Mouse (Mus musculus): ENCODE measurements around the gene Hcar2. TPM values are rescaled to one million over a fixed set of nuclear protein-coding genes. Genes with fewer than 3 reads are reported as not detected.

The Hcar2 gene
- total RNA-seq, 2 experiments from 2014 or later: 0.96 to 1.8 TPM

Other genes with a start within 250 kb of the Hcar2 start
- 10 to 100 TPM; 79.5 to 94.5 TPM for gene Clip1, start 180.9 kb downstream of the Hcar2 start, total RNA-seq (2021)
- gene Zcchc8, start 144.4 kb downstream of the Hcar2 start, total RNA-seq (2021): 10 to 100 TPM; 42.8 to 50.7 TPM
- 10 to 100 TPM; 64.5 to 87.8 TPM for gene Rsrc2, start 116.1 kb downstream of the Hcar2 start, total RNA-seq (2021)
- gene Kntc1, start 115.8 kb downstream of the Hcar2 start, total RNA-seq (2021): 10 to 100 TPM; 14.3 to 15.1 TPM
- 1 to 10 TPM; 1.4 to 3.3 TPM for gene Hcar1, start 14.5 kb upstream of the Hcar2 start, total RNA-seq (2021)
- 10 to 100 TPM; 59.8 to 66.3 TPM for gene Denr, start 41.7 kb upstream of the Hcar2 start, total RNA-seq (2021)
- gene Gm43518, start 61.9 kb upstream of the Hcar2 start, total RNA-seq (2021): under 1 TPM in 1 of 2 experiments, not detected in 1; 0.69 TPM
- gene Ccdc62, start 65.2 kb upstream of the Hcar2 start, total RNA-seq (2021): 1 to 10 TPM; 2.5 to 4.1 TPM
- 1 to 10 TPM; 5.5 to 6.6 TPM for gene Hip1r, start 108.1 kb upstream of the Hcar2 start, total RNA-seq (2021)
- gene Vps37b, start 166.8 kb upstream of the Hcar2 start, total RNA-seq (2021): 10 to 100 TPM; 24.4 to 29.3 TPM
- 1 to 10 TPM; 5.2 to 6.1 TPM for gene Abcb9, start 230.3 kb upstream of the Hcar2 start, total RNA-seq (2021)
- 10 to 100 TPM in 1 of 2 experiments, 1 to 10 TPM in 1; 9.0 to 11.2 TPM for gene Ogfod2, start 246.8 kb upstream of the Hcar2 start, total RNA-seq (2021)